Mouse (Mus musculus) heart, embryonic 12.5 days (tissue): ENCODE measurements around the gene Tmcc1. TPM values are rescaled to one million over a fixed set of nuclear protein-coding genes. Genes with fewer than 3 reads are reported as not detected.

ENCODE experiments used
- ATAC-seq: fragments of 200-750 bp; cut with Nextera tagmentation; 2 replicates; pipeline ENCODE4 v1.8.0; 2017; ENCODE audit warnings: moderate TSS enrichment, moderate library complexity; ENCODE audit not compliant: insufficient number of reproducible peaks, low FRiP score
- H3K27ac ChIP-seq: fragments of 300-500 bp; sonication (generic); 2 replicates; pipeline ENCODE4 v1.5.1; 2016; ENCODE audit warnings: mild to moderate bottlenecking, moderate library complexity; ENCODE audit not compliant: poor library complexity, severe bottlenecking
- H3K27me3 ChIP-seq: fragments of 300-500 bp; sonication (generic); replicated peaks from 2 replicates; pipeline ENCODE4 v1.6.1; 2016; ENCODE audit warnings: mild to moderate bottlenecking, moderate library complexity
- H3K36me3 ChIP-seq: fragments of 300-500 bp; sonication (generic); 2 replicates; pipeline ENCODE4 v1.6.1; 2016; ENCODE audit warnings: mild to moderate bottlenecking, moderate library complexity
- H3K4me1 ChIP-seq: fragments of 300-500 bp; sonication (generic); replicated peaks from 2 replicates; pipeline ENCODE4 v1.6.1; 2016; ENCODE audit warnings: mild to moderate bottlenecking
- H3K4me2 ChIP-seq: fragments of 300-500 bp; sonication (generic); 2 replicates; pipeline ENCODE4 v1.6.1; 2016; ENCODE audit warnings: mild to moderate bottlenecking, moderate library complexity
- H3K4me3 ChIP-seq: fragments of 300-500 bp; sonication (generic); 2 replicates; pipeline ENCODE4 v1.5.1; 2016; ENCODE audit warnings: mild to moderate bottlenecking
- H3K9ac ChIP-seq: fragments of 300-500 bp; sonication (generic); 2 replicates; pipeline ENCODE4 v1.6.1; 2016; ENCODE audit warnings: mild to moderate bottlenecking, moderate library complexity
- H3K9me3 ChIP-seq: fragments of 300-500 bp; sonication (generic); replicated peaks from 2 replicates; pipeline ENCODE4 v1.6.1; 2016; ENCODE audit warnings: mild to moderate bottlenecking, moderate library complexity
- WGBS: fragments of 180-500 bp; shearing (Covaris S2); methylation state at CpG from one replicate; pipeline ENCODE4 v1.1.7; 2016; 5-methylcytosine and 5-hydroxymethylcytosine counted together
- polyA plus RNA-seq: library from polyadenylated mRNA; unstranded; fragments of >200 nt; fragmentation: Nextera tagmentation; extraction: Ambion mirVana; gene quantifications from 2 replicates; pipeline ENCODE4 v1.2.1, GENCODE M21; 2016

The Tmcc1 gene
- polyA plus RNA-seq, 1 experiment from 2014 or later: 11.0 TPM

DNA sequence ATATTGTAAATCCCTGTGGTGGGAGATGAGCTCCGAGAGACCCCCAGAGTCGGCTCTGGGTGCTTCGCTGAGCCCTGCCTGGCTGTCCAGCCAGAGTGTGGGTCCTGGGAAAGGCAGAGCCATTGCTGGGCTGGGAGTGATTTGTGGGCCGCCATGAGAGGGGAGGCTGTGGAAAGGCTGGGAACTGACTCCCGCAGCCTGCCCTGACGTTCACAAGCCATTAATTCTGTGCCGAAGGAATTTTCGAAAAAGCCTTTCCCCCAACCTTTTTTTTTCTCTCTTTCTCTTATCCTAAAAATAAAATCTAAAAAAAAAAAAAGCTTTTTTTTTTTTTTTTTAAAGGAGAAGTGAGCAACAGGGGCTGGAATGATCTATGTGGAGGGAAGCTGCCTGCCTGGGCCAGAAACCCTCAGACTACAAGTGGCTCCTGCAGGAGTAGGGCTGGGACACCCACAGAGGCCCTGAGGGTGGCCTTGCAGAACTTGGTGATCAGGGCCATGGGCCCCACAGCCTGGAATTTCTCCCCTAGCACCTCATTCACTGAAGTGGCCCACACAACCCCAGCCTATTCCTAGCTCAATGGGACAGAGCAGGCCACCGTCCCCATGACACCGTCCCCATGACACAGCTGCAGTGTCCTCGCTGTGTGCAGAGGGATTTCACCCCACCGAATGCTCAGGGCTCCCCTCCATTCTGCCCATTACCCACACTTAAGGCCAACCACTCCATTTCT is 209.8 kb downstream of the Tmcc1 start:
- ATAC-seq: no peak
- 56% methylated on average over 12 of the region's 12 CpGs for WGBS
- peak overlapping the region; percentile 53 for H3K27ac ChIP-seq
- peak overlapping the region; percentile 12 for H3K4me2 ChIP-seq
- H3K36me3 ChIP-seq: peaks cover 6% of the 10 kb centered on the region
- H3K27me3 ChIP-seq: no peaks in the 10 kb centered on the region
- H3K9ac ChIP-seq: 0 out of 2 replicates have a peak overlapping the region, but pooled peaks have one; percentile 11
- peaks cover 81% of the 10 kb centered on the region for H3K4me1 ChIP-seq
- no peaks in the 10 kb centered on the region for H3K9me3 ChIP-seq
- no peak overlapping the region for H3K4me3 ChIP-seq

GRCm38 (mm10) chr6:115982889-115983288 is 210.4 kb downstream of the Tmcc1 start:
- Histone ChIP-seq H3K9ac (no peak overlapping the region), H3K4me2 (no peak overlapping the region), H3K4me3 (no peak overlapping the region), H3K27ac (0 out of 2 replicates have a peak overlapping the region, but pooled peaks have one; percentile 15), H3K27me3 (no peaks in the 10 kb centered on the region), H3K9me3 (no peaks in the 10 kb centered on the region), H3K4me1 (peaks cover 85% of the 10 kb centered on the region), H3K36me3 (peaks cover 11% of the 10 kb centered on the region)
- no peak for ATAC-seq
- WGBS: 72% methylated on average over 7 of the region's 7 CpGs

DNA sequence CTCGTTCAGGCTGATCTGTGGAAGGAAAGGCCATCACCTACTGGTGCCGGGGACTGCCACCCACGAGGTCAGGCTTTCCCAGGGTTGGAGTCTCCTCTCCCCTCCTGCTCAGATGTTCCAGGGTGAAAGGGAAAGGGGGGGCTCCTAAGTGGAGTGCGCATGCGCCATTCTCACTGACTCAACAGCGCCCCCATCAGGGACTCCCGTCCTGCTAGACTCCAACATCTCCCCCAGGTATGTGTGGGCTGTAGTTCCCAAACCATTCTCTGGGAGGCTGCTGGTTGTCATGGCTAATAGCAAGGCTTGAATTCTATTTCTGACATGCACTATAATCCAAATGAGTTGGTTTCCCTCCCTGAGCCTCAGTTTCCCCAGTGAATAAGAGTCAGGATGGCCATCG is 214.7 kb downstream of the Tmcc1 start:
- Histone ChIP-seq H3K27ac (no peak overlapping the region), H3K4me3 (no peak overlapping the region), H3K36me3 (peaks cover 37% of the 10 kb centered on the region), H3K27me3 (no peaks in the 10 kb centered on the region), H3K9ac (no peak overlapping the region), H3K9me3 (no peaks in the 10 kb centered on the region), H3K4me2 (no peak overlapping the region), H3K4me1 (peaks cover 56% of the 10 kb centered on the region)
- whole genome bisulfite sequencing: 61% methylated on average over 8 of the region's 8 CpGs
- ATAC-seq: no peak; the same call in 1 of the 2 replicates

- no peak overlapping the region for H3K27ac ChIP-seq
- ATAC-seq: no peak; the same call in 1 of the 2 replicates
- no peaks in the 10 kb centered on the region for H3K9me3 ChIP-seq
- peaks cover 37% of the 10 kb centered on the region for H3K36me3 ChIP-seq
- peaks cover 53% of the 10 kb centered on the region for H3K4me1 ChIP-seq
- 88% methylated on average over 15 of the region's 15 CpGs for WGBS
- no peak overlapping the region for H3K4me3 ChIP-seq
- H3K27me3 ChIP-seq: no peaks in the 10 kb centered on the region
- no peak overlapping the region for H3K4me2 ChIP-seq
- no peak overlapping the region for H3K9ac ChIP-seq
Measured at GRCm38 (mm10) chr6:115977810-115978209, 215.5 kb downstream of the Tmcc1 start.

DNA sequence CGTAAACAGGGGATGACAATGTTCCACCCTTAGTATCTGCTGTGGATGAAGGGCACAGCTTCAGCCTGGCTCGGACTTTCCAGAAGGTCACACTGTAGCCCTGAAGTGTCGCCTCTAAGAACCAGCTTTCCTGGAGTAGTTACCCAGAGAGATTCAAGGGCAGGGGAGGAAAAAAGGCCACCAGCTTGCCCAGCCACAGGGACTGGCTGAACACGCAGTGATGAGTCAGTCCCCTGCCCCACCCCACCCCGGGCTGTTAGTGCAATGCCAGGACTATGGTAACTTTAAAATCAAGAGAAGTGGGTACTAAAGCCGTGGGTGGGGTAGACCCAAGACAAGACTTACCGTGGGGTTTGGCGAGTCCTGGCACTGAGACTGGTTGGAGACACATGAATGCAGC is 217.7 kb downstream of the Tmcc1 start:
- Histone ChIP-seq H3K4me2 (no peak overlapping the region), H3K36me3 (peaks cover 37% of the 10 kb centered on the region), H3K4me1 (peaks cover 61% of the 10 kb centered on the region), H3K9me3 (no peaks in the 10 kb centered on the region), H3K9ac (no peak overlapping the region), H3K4me3 (no peak overlapping the region), H3K27ac (no peak overlapping the region), H3K27me3 (no peaks in the 10 kb centered on the region)
- no peak for ATAC-seq
- 78% methylated on average over 8 of the region's 8 CpGs for WGBS

DNA sequence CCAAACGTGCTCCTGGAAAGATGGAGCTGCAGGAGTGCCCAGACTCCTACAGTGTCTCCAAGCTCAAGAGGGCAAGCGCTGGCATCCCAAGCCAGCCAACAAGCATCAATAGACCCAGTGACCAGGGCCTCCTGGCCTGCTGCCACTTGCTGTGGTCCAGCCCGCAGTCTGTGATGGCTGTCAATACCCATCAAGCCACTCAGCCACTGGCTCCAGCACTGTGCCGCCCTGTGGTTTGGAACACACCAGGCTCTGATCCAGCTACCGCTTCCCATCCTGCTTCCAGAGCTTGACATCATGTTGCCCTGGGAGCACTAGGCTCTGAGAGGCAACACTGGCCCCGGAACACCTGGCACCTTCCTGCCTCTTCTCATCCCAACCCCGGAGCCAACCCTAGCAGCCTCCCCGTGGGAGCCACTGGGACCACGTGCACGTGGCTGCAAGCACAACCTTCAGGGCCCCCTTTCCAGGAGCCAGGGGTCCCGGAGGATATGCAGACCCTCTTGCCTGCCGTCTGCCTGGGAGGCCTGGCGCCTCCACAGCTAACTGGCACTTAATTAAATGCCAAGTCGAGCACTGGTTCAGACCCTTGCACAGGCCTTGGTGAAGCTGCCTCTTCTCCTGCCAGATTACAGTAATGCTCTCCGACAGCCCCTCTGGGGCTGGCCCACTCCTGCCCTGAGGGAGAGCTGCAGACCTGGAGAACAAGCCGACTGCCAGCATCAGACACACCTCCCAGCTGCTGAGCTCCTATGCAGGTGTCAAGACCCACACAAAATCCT is 219.2 kb downstream of the Tmcc1 start:
- H3K4me1 ChIP-seq: peaks cover 53% of the 10 kb centered on the region
- WGBS: 75% methylated on average over 16 of the region's 16 CpGs
- no peak for ATAC-seq
- H3K27ac ChIP-seq: no peak overlapping the region
- H3K9me3 ChIP-seq: no peaks in the 10 kb centered on the region
- H3K27me3 ChIP-seq: no peaks in the 10 kb centered on the region
- H3K4me2 ChIP-seq: no peak overlapping the region
- no peak overlapping the region for H3K4me3 ChIP-seq
- H3K9ac ChIP-seq: no peak overlapping the region
- H3K36me3 ChIP-seq: peaks cover 33% of the 10 kb centered on the region

DNA sequence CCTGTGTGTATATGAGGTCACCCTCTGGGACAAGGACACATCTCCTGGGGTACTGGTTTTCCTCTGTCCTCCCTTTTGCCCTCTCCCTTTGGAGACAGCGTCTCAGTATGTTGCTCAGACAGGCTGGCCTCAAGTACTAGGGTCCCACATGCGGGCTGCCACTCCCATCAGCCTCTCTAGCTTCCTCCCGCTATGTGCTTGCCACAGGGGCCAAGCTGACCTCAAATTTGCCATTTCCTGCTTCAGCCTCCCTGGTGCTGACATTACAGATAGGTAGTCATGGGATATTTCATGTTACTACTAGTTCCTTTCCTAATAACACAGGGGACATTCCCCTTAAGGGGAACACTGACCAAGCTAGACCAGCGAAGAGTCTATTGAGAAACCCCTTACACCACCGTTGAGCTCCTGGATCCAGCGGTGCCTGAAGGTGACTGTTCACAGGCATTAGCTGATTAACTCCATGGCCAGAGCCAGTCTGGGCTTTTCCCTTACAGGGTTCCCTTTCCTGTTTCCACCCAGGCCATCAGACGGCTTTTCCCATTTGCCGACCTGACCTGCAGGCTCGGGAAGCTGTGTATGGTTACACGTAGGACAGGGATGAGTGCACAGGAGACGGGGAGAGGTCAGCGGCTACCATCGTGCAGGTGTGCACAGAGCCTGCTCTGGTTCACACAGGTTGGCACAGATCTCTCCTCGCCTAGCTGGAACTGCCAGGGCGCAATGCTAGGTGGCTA is 220.0 kb downstream of the Tmcc1 start:
- no peak overlapping the region for H3K27ac ChIP-seq
- peaks cover 47% of the 10 kb centered on the region for H3K4me1 ChIP-seq
- peaks cover 35% of the 10 kb centered on the region for H3K36me3 ChIP-seq
- no peaks in the 10 kb centered on the region for H3K9me3 ChIP-seq
- H3K27me3 ChIP-seq: no peaks in the 10 kb centered on the region
- H3K4me3 ChIP-seq: no peak overlapping the region
- ATAC-seq: no peak
- 77% methylated on average over 15 of the region's 15 CpGs for WGBS
- no peak overlapping the region for H3K4me2 ChIP-seq
- 0 out of 2 replicates have a peak overlapping the region, but pooled peaks have one; percentile 0 for H3K9ac ChIP-seq

DNA sequence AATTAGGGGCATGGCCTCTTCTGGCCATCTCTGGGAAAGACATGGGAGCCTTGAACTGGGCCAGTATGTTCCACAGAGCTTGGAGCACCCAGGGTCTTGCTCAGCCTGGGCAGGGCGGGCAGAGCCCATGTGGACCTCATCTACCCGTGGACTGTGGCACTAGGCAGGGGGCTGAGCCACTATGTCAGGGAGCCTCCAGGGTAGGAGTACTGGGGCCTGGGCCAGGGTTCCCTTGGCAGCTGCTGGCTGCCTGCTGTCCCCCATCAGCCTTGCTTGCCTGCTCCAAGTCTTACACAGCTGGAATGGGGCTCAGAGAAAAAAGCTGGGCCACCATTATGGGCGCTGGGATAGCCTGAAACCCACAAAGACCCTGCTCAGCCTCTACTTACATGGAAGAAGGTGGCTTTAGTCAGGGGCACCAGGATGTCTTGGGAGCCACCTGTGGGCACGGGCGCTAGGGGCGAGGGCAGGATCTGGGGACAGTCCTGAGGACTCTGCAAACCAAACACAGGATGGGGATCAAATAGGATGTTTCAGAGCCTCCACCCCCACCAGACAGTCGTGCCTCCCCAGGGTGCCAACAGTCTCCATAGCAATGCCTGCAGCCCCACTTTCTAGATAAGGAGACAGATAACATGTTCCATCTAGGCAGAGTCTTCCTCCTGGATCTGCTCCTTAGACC is 221.1 kb downstream of the Tmcc1 start:
- Histone ChIP-seq H3K36me3 (peaks cover 30% of the 10 kb centered on the region), H3K27me3 (no peaks in the 10 kb centered on the region), H3K9ac (no peak overlapping the region), H3K4me3 (no peak overlapping the region), H3K4me1 (peaks cover 40% of the 10 kb centered on the region), H3K4me2 (no peak overlapping the region), H3K9me3 (no peaks in the 10 kb centered on the region), H3K27ac (no peak overlapping the region)
- 0 out of 2 replicates have a peak, but pooled peaks have one; percentile 20 for ATAC-seq
- 73% methylated on average over 7 of the region's 7 CpGs for WGBS

DNA sequence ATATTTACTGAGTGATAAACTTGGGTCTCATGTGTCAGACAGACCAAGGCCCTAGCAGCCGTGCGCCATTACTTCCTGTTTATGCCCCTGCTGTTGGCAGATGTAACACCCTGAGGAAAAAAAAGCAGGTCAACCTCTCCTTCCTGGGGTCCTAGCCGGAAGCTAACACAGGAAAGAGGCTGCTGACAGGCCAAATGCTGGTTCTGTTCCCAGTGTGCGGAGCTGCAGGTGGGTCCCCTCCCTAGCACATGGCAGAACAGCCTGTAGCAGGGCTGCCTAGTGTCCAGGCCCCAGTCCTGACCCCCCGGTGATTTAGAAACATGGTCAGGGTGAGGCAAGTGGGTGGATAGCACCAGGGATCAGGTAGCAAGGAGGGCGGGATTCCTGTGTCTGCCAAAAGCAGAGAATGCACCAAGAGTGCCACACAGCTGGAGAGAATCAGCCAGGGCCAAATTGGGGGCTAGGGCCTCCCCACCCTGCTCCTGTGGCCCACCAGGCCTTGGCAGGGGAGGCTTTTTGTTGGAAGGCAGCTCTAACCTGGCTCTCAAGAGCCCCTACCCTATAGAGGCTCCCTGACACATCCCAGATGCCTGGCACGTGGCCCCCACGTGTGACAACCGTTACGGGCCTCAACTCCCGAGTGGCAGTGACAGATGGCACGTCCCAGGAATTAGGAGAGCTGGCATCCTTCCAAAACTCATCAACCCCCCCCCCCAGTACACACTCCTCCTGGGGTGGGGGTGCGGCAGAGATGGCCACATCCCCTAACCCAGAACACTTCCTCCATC is 221.8 kb downstream of the Tmcc1 start:
- WGBS: 40% methylated on average over 13 of the region's 13 CpGs
- Histone ChIP-seq H3K4me3 (no peak overlapping the region), H3K9ac (no peak overlapping the region), H3K27me3 (no peaks in the 10 kb centered on the region), H3K4me2 (no peak overlapping the region), H3K4me1 (peaks cover 40% of the 10 kb centered on the region), H3K9me3 (no peaks in the 10 kb centered on the region), H3K27ac (peak overlapping the region; percentile 15; the same call in 1 of the 2 replicates), H3K36me3 (peaks cover 36% of the 10 kb centered on the region)
- ATAC-seq: 0 out of 2 replicates have a peak, but pooled peaks have one; percentile 20

- H3K4me3 ChIP-seq: no peak overlapping the region
- H3K27me3 ChIP-seq: no peaks in the 10 kb centered on the region
- ATAC-seq: no peak
- no peak overlapping the region for H3K27ac ChIP-seq
- WGBS: 52% methylated on average over 6 of the region's 6 CpGs
- no peaks in the 10 kb centered on the region for H3K9me3 ChIP-seq
- peaks cover 33% of the 10 kb centered on the region for H3K36me3 ChIP-seq
- H3K9ac ChIP-seq: no peak overlapping the region
- H3K4me1 ChIP-seq: peaks cover 38% of the 10 kb centered on the region
- no peak overlapping the region for H3K4me2 ChIP-seq
Measured at GRCm38 (mm10) chr6:115969952-115970351, 223.3 kb downstream of the Tmcc1 start.
